ENCODE assay signal across 8 mouse cellular contexts in genomic region chr11:22710596-22710995, GRCm38 (mm10).
A peak's percentile ranks its signal among the peaks of the same experiment; 100 is the strongest.
DNase-seq lines count a peak whose midpoint lies in the region; ATAC-seq and TF ChIP-seq lines count a peak whose summit lies in the region.

No protein-coding gene starts in this region.

- TF ChIP-seq EP300 in heart, postnatal 0 days (IDR thresholded peaks at IDR 0.05; ENCODE audit: low read depth), result no peak

- no peak overlapping the region for H3K4me2 ChIP-seq in heart, postnatal 0 days (ENCODE audit: low read depth, low read length)

- peak; percentile 49; the same call in 1 of the 2 replicates for ATAC-seq in heart, postnatal 0 days (ENCODE audit: insufficient read depth, low read depth)
- peak; percentile 98 for ATAC-seq in megakaryocyte, adult 5-6 weeks (ENCODE audit: poor library complexity, severe bottlenecking)

- no peak overlapping the region for H3K9ac ChIP-seq in heart, postnatal 0 days (replicated peaks; ENCODE audit: low read depth, low read length)

- DNase-seq in gastrocnemius, adult 2 months, result peak; percentile 27
- no peak for DNase-seq in gastrocnemius, postnatal 14 days
- DNase-seq in 416B (ENCODE audit: low read depth) (peak; percentile 85), NIH3T3 (ENCODE audit: low read depth) (peak; percentile 73)
- peak; percentile 23 for DNase-seq in heart, postnatal 0 days (ENCODE audit: low spot score)
- peak; percentile 33 for DNase-seq in telencephalon, adult 2 months (ENCODE audit: low read depth, low spot score)
- DNase-seq in testis, postnatal 10 days (ENCODE audit: low spot score), result no peak

- no peaks in the 10 kb centered on the region for H3K36me3 ChIP-seq in heart, postnatal 0 days (replicated peaks; ENCODE audit: control insufficient read depth, insufficient read depth, low read length)

- no peaks in the 10 kb centered on the region for H3K4me1 ChIP-seq in heart, postnatal 0 days (ENCODE audit: control insufficient read depth, insufficient read depth)

- H3K4me3 ChIP-seq in gastrocnemius, adult 2 months, result no peak overlapping the region
- no peak overlapping the region for H3K4me3 ChIP-seq in heart, postnatal 0 days (ENCODE audit: low read depth, low read length)

- H3K9me3 ChIP-seq in heart, postnatal 0 days (replicated peaks; ENCODE audit: control insufficient read depth, low read length), result no peaks in the 10 kb centered on the region

- intact Hi-C loops in gastrocnemius, adult 2 months (cut with DNase I), result loop anchor here (10.0 kb wide), 1 partner anchor 254 kb away; no protein-coding TSS in a partner anchor
- intact Hi-C loops in gastrocnemius, postnatal 14 days (cut with DNase I; ENCODE audit: low total_unique reads), result no loop called here

- peak; percentile 50 for TF ChIP-seq CTCF in gastrocnemius, adult 2 months (IDR thresholded peaks at IDR 0.05)
- peak; percentile 29 for TF ChIP-seq CTCF in heart, postnatal 0 days (IDR thresholded peaks at IDR 0.05; ENCODE audit: low read depth)

- no peaks in the 10 kb centered on the region for H3K27me3 ChIP-seq in heart, postnatal 0 days (ENCODE audit: control insufficient read depth, insufficient read depth, low read length)

- 88% methylated on average over 2 of the region's 2 CpGs for WGBS in heart, postnatal 0 days

- no peak overlapping the region for H3K27ac ChIP-seq in gastrocnemius, adult 2 months
- H3K27ac ChIP-seq in heart, postnatal 0 days (ENCODE audit: low read depth), result no peak overlapping the region

Comparison
In these comparisons a context has a peak if more than half of its experiments do, and no peak if none do; other contexts are left out.
1. DNase-seq: peak in gastrocnemius, adult 2 months (single experiment), 416B (single experiment), NIH3T3 (single experiment), heart, postnatal 0 days (single experiment) and telencephalon, adult 2 months (single experiment); none in gastrocnemius, postnatal 14 days (single experiment) and testis, postnatal 10 days (single experiment).